Mouse (Mus musculus) G1E (cell line): Measurements from ENCODE around the gene Gimap8.

ENCODE experiments used
- CTCF ChIP-seq: IDR thresholded peaks from 2 replicates; pipeline ENCODE4 v1.5.1; 2012; ENCODE audit warnings: low read depth, low read length, inconsistent platforms, mixed read lengths
- GATA1 ChIP-seq: IDR thresholded peaks from 2 replicates; pipeline ENCODE4 v1.6.1; 2012; ENCODE audit warnings: borderline replicate concordance, low read length, inconsistent platforms, mixed read lengths
- TAL1 ChIP-seq: conservative IDR thresholded peaks from 2 replicates; pipeline ENCODE4 v1.6.1; 2012; ENCODE audit warnings: low read depth, low read length, inconsistent platforms, mixed read lengths

GRCm38 (mm10) chr6:48646995-48647394, at the start of gene Gimap8:
- no peak for TF ChIP-seq CTCF
- no peak for TF ChIP-seq TAL1
- no peak for TF ChIP-seq GATA1
